Mouse (Mus musculus): ENCODE measurements at regions not wholly inside any gene's neighbourhood (a gene's known extent, or its start where the extent isn't known, plus 50 kb on each side); places are given as distances from the start of the nearest gene placed in this dataset.

GRCm38 (mm10) chr7:136127576-136127975 is 411.4 kb upstream of the Mki67 start:
- Histone ChIP-seq H3K9me3 (replicated peaks; ENCODE audit: control insufficient read depth, low read length) (no peaks in the 10 kb centered on the region), H3K27me3 (ENCODE audit: control insufficient read depth, insufficient read depth, low read depth, low read length) (no peaks in the 10 kb centered on the region), H3K27ac (ENCODE audit: low read length) (no peak overlapping the region), H3K36me3 (ENCODE audit: control insufficient read depth, insufficient read depth) (no peaks in the 10 kb centered on the region), H3K4me2 (ENCODE audit: low read depth, low read length) (no peak overlapping the region), H3K9ac (ENCODE audit: low read depth, low read length) (no peak overlapping the region), H3K4me3 (ENCODE audit: low read depth, low read length) (no peak overlapping the region), H3K4me1 (ENCODE audit: control insufficient read depth, low read depth, low read length) (no peaks in the 10 kb centered on the region)
- 37% methylated on average over 2 of the region's 2 CpGs for WGBS (ENCODE audit: insufficient replicate concordance)
- ATAC-seq (ENCODE audit: low read depth), result no peak

DNA sequence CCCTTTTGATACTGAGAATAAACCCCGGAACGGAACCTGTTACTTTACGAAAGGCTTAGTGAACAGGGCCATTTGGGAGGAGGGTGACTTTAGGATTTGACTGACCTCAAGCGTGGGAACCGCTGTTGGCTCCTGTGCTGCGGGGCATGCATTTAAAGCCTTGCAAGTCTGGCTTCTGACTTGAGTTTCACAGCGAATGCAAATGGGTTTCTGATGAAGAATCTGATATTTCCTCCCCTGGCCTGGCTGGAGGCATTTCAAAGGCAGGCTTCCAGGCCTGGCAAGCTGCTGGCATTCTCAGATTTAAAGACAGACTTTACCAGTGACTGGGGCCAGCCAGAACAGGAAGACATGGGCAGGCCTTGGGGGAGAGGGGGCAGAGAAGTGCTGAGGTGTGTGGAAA is 413.6 kb upstream of the Mki67 start:
- Histone ChIP-seq H3K4me2 (ENCODE audit: low read depth, low read length) (no peak overlapping the region), H3K4me3 (ENCODE audit: low read depth, low read length) (no peak overlapping the region), H3K9ac (ENCODE audit: low read depth, low read length) (no peak overlapping the region), H3K36me3 (ENCODE audit: control insufficient read depth, insufficient read depth) (no peaks in the 10 kb centered on the region), H3K4me1 (ENCODE audit: control insufficient read depth, low read depth, low read length) (no peaks in the 10 kb centered on the region), H3K27ac (ENCODE audit: low read length) (no peak overlapping the region), H3K9me3 (replicated peaks; ENCODE audit: control insufficient read depth, low read length) (no peaks in the 10 kb centered on the region), H3K27me3 (ENCODE audit: control insufficient read depth, insufficient read depth, low read depth, low read length) (no peaks in the 10 kb centered on the region)
- WGBS (ENCODE audit: insufficient replicate concordance), result 53% methylated on average over 7 of the region's 7 CpGs
- ATAC-seq (ENCODE audit: low read depth), result no peak

GRCm38 (mm10) chr7:136130666-136131239 is 414.6 kb upstream of the Mki67 start:
- H3K4me2 ChIP-seq (ENCODE audit: low read depth, low read length), result no peak overlapping the region
- H3K4me1 ChIP-seq (ENCODE audit: control insufficient read depth, low read depth, low read length), result no peaks in the 10 kb centered on the region
- no peak overlapping the region for H3K27ac ChIP-seq (ENCODE audit: low read length)
- H3K4me3 ChIP-seq (ENCODE audit: low read depth, low read length), result no peak overlapping the region
- no peak overlapping the region for H3K9ac ChIP-seq (ENCODE audit: low read depth, low read length)
- no peak for ATAC-seq (ENCODE audit: low read depth)
- no peaks in the 10 kb centered on the region for H3K27me3 ChIP-seq (ENCODE audit: control insufficient read depth, insufficient read depth, low read depth, low read length)
- no peaks in the 10 kb centered on the region for H3K9me3 ChIP-seq (replicated peaks; ENCODE audit: control insufficient read depth, low read length)
- H3K36me3 ChIP-seq (ENCODE audit: control insufficient read depth, insufficient read depth), result no peaks in the 10 kb centered on the region
- WGBS (ENCODE audit: insufficient replicate concordance), result 44% methylated on average over 10 of the region's 10 CpGs

- no peak for ATAC-seq (ENCODE audit: low read depth)
- H3K4me1 ChIP-seq (ENCODE audit: control insufficient read depth, low read depth, low read length), result no peaks in the 10 kb centered on the region
- 43% methylated on average over 2 of the region's 2 CpGs for WGBS (ENCODE audit: insufficient replicate concordance)
Measured at GRCm38 (mm10) chr7:136132976-136133375, 416.8 kb upstream of the Mki67 start.

GRCm38 (mm10) chr7:136136666-136137065 is 420.5 kb upstream of the Mki67 start:
- no peak overlapping the region for H3K9ac ChIP-seq (ENCODE audit: low read depth, low read length)
- H3K4me2 ChIP-seq (ENCODE audit: low read depth, low read length), result no peak overlapping the region
- ATAC-seq (ENCODE audit: low read depth), result no peak
- H3K9me3 ChIP-seq (replicated peaks; ENCODE audit: control insufficient read depth, low read length), result no peaks in the 10 kb centered on the region
- no peaks in the 10 kb centered on the region for H3K36me3 ChIP-seq (ENCODE audit: control insufficient read depth, insufficient read depth)
- H3K27me3 ChIP-seq (ENCODE audit: control insufficient read depth, insufficient read depth, low read depth, low read length), result no peaks in the 10 kb centered on the region
- no peaks in the 10 kb centered on the region for H3K4me1 ChIP-seq (ENCODE audit: control insufficient read depth, low read depth, low read length)
- 45% methylated on average over 1 of the region's 1 CpGs for WGBS (ENCODE audit: insufficient replicate concordance)
- H3K4me3 ChIP-seq (ENCODE audit: low read depth, low read length), result no peak overlapping the region
- H3K27ac ChIP-seq (ENCODE audit: low read length), result no peak overlapping the region

More at GRCm38 (mm10) chr7:136132976-136133375, 416.8 kb upstream of the Mki67 start:
- no peaks in the 10 kb centered on the region for H3K27me3 ChIP-seq (ENCODE audit: control insufficient read depth, insufficient read depth, low read depth, low read length)
- no peaks in the 10 kb centered on the region for H3K9me3 ChIP-seq (replicated peaks; ENCODE audit: control insufficient read depth, low read length)
- H3K36me3 ChIP-seq (ENCODE audit: control insufficient read depth, insufficient read depth), result no peaks in the 10 kb centered on the region
- H3K4me2 ChIP-seq (ENCODE audit: low read depth, low read length), result no peak overlapping the region
- H3K9ac ChIP-seq (ENCODE audit: low read depth, low read length), result no peak overlapping the region
- H3K4me3 ChIP-seq (ENCODE audit: low read depth, low read length), result no peak overlapping the region
- H3K27ac ChIP-seq (ENCODE audit: low read length), result no peak overlapping the region

DNA sequence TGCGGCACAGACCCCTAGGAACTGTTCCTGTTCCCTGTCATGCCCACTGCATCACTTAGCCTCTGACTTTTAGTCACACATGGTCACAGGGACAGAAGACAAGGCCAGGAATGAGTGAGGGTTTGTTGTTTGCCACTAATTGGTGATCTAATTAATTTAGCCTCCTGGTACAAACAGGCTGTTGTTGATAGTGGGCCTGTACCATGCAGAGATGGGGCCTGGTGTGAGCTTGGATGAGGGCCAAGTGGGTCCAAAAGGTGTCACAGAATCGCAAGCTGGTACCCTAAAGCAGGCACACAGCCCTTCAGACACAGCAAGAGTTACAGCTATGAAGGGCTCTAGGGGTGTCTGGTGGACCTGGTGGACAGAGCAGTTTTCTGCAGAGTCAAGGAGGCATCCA is 421.2 kb upstream of the Mki67 start:
- H3K9ac ChIP-seq (ENCODE audit: low read depth, low read length), result no peak overlapping the region
- H3K4me3 ChIP-seq (ENCODE audit: low read depth, low read length), result no peak overlapping the region
- ATAC-seq (ENCODE audit: low read depth), result no peak
- H3K9me3 ChIP-seq (replicated peaks; ENCODE audit: control insufficient read depth, low read length), result no peaks in the 10 kb centered on the region
- H3K36me3 ChIP-seq (ENCODE audit: control insufficient read depth, insufficient read depth), result no peaks in the 10 kb centered on the region
- no peak overlapping the region for H3K4me2 ChIP-seq (ENCODE audit: low read depth, low read length)
- H3K27me3 ChIP-seq (ENCODE audit: control insufficient read depth, insufficient read depth, low read depth, low read length), result no peaks in the 10 kb centered on the region
- H3K27ac ChIP-seq (ENCODE audit: low read length), result no peak overlapping the region
- WGBS (ENCODE audit: insufficient replicate concordance), result 69% methylated on average over 2 of the region's 2 CpGs
- no peaks in the 10 kb centered on the region for H3K4me1 ChIP-seq (ENCODE audit: control insufficient read depth, low read depth, low read length)

DNA sequence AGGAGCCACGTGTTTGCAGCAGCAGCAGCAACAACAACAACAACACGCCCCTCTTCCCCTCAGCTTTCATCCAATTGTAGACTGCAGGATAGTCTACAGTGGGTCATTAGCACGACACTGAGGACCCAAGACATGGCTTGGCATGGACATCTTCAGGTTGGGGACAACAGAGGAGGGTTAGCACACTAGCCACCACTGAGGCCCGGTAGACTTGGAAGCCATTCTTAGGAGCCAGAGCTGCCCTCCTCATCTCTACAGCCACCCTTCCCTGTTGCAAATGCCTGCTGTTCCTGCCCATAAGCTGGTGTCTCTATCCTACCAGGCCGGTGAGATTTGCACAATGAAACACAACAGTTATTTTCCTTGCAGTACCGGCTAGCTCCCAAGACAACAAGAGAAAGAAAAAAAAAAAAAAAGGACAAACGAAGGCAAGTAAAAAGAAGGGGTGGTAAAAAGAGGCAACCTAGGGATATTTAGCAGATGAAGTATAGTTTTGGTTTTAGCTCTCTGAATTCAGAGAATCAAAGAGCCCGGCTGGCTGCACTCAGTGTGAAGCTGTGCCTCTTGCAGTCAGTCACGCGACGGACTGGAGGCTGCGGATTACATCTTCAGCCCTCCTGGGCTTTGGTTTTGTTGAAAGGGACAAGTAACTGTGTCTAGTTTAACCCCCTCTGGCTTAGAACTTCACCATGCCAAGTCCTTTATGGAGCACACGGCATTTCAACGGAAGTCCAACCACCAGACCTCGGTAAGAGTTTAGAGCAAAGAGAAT is 421.9 kb upstream of the Mki67 start:
- Histone ChIP-seq H3K9me3 (replicated peaks; ENCODE audit: control insufficient read depth, low read length) (no peaks in the 10 kb centered on the region), H3K4me3 (ENCODE audit: low read depth, low read length) (no peak overlapping the region), H3K27ac (ENCODE audit: low read length) (no peak overlapping the region), H3K27me3 (ENCODE audit: control insufficient read depth, insufficient read depth, low read depth, low read length) (no peaks in the 10 kb centered on the region), H3K9ac (ENCODE audit: low read depth, low read length) (no peak overlapping the region), H3K4me1 (ENCODE audit: control insufficient read depth, low read depth, low read length) (no peaks in the 10 kb centered on the region), H3K36me3 (ENCODE audit: control insufficient read depth, insufficient read depth) (no peaks in the 10 kb centered on the region), H3K4me2 (ENCODE audit: low read depth, low read length) (no peak overlapping the region)
- no peak for ATAC-seq (ENCODE audit: low read depth)
- 62% methylated on average over 15 of the region's 15 CpGs for WGBS (ENCODE audit: insufficient replicate concordance)

DNA sequence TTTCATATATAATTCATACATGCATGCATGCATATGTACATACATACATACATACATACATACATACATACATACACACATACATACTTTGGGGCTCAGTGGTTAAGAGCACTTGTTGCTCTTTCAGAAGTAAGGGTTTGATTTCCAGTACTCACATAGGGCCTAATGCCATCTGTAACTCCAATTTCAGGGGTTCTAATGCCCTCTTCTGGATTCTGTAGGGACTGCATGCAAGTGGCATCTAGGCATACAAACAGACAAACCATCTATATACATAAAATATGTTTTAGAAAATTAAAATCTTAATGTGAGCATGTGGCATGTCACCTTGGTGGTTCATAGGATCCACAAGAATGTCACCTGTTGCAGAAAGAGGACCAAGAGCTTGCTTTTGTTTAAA is 426.7 kb upstream of the Mki67 start:
- Histone ChIP-seq H3K4me1 (ENCODE audit: control insufficient read depth, low read depth, low read length) (no peaks in the 10 kb centered on the region), H3K4me3 (ENCODE audit: low read depth, low read length) (no peak overlapping the region), H3K27me3 (ENCODE audit: control insufficient read depth, insufficient read depth, low read depth, low read length) (no peaks in the 10 kb centered on the region), H3K9me3 (replicated peaks; ENCODE audit: control insufficient read depth, low read length) (no peaks in the 10 kb centered on the region), H3K9ac (ENCODE audit: low read depth, low read length) (no peak overlapping the region), H3K36me3 (ENCODE audit: control insufficient read depth, insufficient read depth) (no peaks in the 10 kb centered on the region), H3K4me2 (ENCODE audit: low read depth, low read length) (no peak overlapping the region), H3K27ac (ENCODE audit: low read length) (no peak overlapping the region)
- no peak for ATAC-seq (ENCODE audit: low read depth)

- WGBS (ENCODE audit: insufficient replicate concordance), result 55% methylated on average over 5 of the region's 5 CpGs
- no peak for ATAC-seq (ENCODE audit: low read depth)
- Histone ChIP-seq H3K4me1 (ENCODE audit: control insufficient read depth, low read depth, low read length) (no peaks in the 10 kb centered on the region), H3K27ac (ENCODE audit: low read length) (no peak overlapping the region), H3K9me3 (replicated peaks; ENCODE audit: control insufficient read depth, low read length) (no peaks in the 10 kb centered on the region), H3K36me3 (ENCODE audit: control insufficient read depth, insufficient read depth) (no peaks in the 10 kb centered on the region), H3K4me2 (ENCODE audit: low read depth, low read length) (no peak overlapping the region), H3K9ac (ENCODE audit: low read depth, low read length) (no peak overlapping the region), H3K4me3 (ENCODE audit: low read depth, low read length) (no peak overlapping the region), H3K27me3 (ENCODE audit: control insufficient read depth, insufficient read depth, low read depth, low read length) (no peaks in the 10 kb centered on the region)
Measured at GRCm38 (mm10) chr7:136150196-136150595, 434.0 kb upstream of the Mki67 start.

Data from liver, embryonic 16.5 days (tissue).